Mouse (Mus musculus) small intestine, adult 2 months (tissue): ENCODE measurements around the gene Map6. TPM values are rescaled to one million over a fixed set of nuclear protein-coding genes. Genes with fewer than 3 reads are reported as not detected.
A peak's percentile ranks its signal among the peaks of the same experiment; 100 is the strongest.

Experiments used
- H3K27ac ChIP-seq: fragments of 200-500 bp; 2 replicates; pipeline ENCODE4 v1.5.1; 2012; ENCODE audit warnings: low read depth, low read length, control low read depth, inconsistent platforms; ENCODE audit not compliant: insufficient read depth
- H3K27me3 ChIP-seq: fragments of 200-500 bp; 2 replicates; pipeline ENCODE4 v1.6.1; 2012; ENCODE audit warnings: mild to moderate bottlenecking, moderate library complexity, low read length, inconsistent platforms; ENCODE audit not compliant: control insufficient read depth, insufficient read depth
- H3K36me3 ChIP-seq: fragments of 200-500 bp; 2 replicates; pipeline ENCODE4 v1.6.1; 2012; ENCODE audit warnings: mild to moderate bottlenecking, low read length, control low read depth, inconsistent platforms; ENCODE audit not compliant: control insufficient read depth, insufficient read depth
- H3K4me1 ChIP-seq: fragments of 200-500 bp; 2 replicates; pipeline ENCODE4 v1.6.1; 2012; ENCODE audit warnings: low read length, inconsistent platforms, mixed read lengths; ENCODE audit not compliant: control insufficient read depth, insufficient read depth, insufficient read length
- H3K4me3 ChIP-seq: fragments of 200-500 bp; 2 replicates; pipeline ENCODE4 v1.5.1; 2012; ENCODE audit warnings: low read depth, mild to moderate bottlenecking, control low read depth, inconsistent platforms, low read length, moderate library complexity
- CTCF ChIP-seq: fragments of 200-500 bp; IDR thresholded peaks from 2 replicates; pipeline ENCODE4 v1.5.1; 2012; ENCODE audit warnings: low read depth, mild to moderate bottlenecking, control low read depth, inconsistent platforms, low read length, moderate library complexity, mixed read lengths; ENCODE audit not compliant: insufficient replicate concordance, insufficient read length; ENCODE audit errors: extremely low read depth
- POLR2A ChIP-seq: fragments of 200-500 bp; IDR thresholded peaks from 2 replicates; pipeline ENCODE4 v1.6.1; 2012; ENCODE audit warnings: low read depth, mild to moderate bottlenecking, control low read depth, inconsistent platforms, low read length, moderate library complexity
- WGBS: fragments of 180-500 bp; shearing (Covaris S2); methylation state at CpG from one replicate; pipeline ENCODE4 v1.1.7; 2018; 5-methylcytosine and 5-hydroxymethylcytosine counted together
- polyA plus RNA-seq: library from polyadenylated mRNA; depleted of rRNA; stranded (reverse); fragments of >200 nt; gene quantifications from 2 replicates; pipeline ENCODE4 v1.2.3, GENCODE M21; 2012

Gene Map6
- polyA plus RNA-seq, 1 experiment: 1.2 TPM

- 76% methylated on average over 4 of the region's 4 CpGs for WGBS
Observed at GRCm38 (mm10) chr7:99343577-99343976, 76.3 kb downstream of the Map6 start.

GRCm38 (mm10) chr7:99347268-99347667 lies 80.0 kb downstream of the Map6 start:
- no peaks in the 10 kb centered on the region for H3K27me3 ChIP-seq
- H3K27ac ChIP-seq: no peak overlapping the region
- no peaks in the 10 kb centered on the region for H3K4me1 ChIP-seq
- TF ChIP-seq CTCF (no peak), POLR2A (no peak)
- peaks cover 2% of the 10 kb centered on the region; the same call in 1 of the 2 replicates for H3K36me3 ChIP-seq
- no peak overlapping the region for H3K4me3 ChIP-seq
- WGBS: 93% methylated on average over 10 of the region's 10 CpGs

More at GRCm38 (mm10) chr7:99343577-99343976, 76.3 kb downstream of the Map6 start:
- Histone ChIP-seq H3K27ac (no peak overlapping the region), H3K4me3 (no peak overlapping the region), H3K4me1 (no peaks in the 10 kb centered on the region), H3K27me3 (no peaks in the 10 kb centered on the region), H3K36me3 (peaks cover 2% of the 10 kb centered on the region; the same call in 1 of the 2 replicates)
- TF ChIP-seq POLR2A (no peak), CTCF (no peak)

GRCm38 (mm10) chr7:99348883-99349282 lies 81.6 kb downstream of the Map6 start:
- Histone ChIP-seq H3K27ac (no peak overlapping the region), H3K27me3 (no peaks in the 10 kb centered on the region), H3K4me3 (no peak overlapping the region), H3K36me3 (peaks cover 2% of the 10 kb centered on the region; the same call in 1 of the 2 replicates), H3K4me1 (peaks cover 3% of the 10 kb centered on the region; the same call in 1 of the 2 replicates)
- TF ChIP-seq CTCF (no peak), POLR2A (no peak)
- 92% methylated on average over 26 of the region's 26 CpGs for WGBS

- WGBS: 77% methylated on average over 9 of the region's 9 CpGs
- no peak overlapping the region for H3K27ac ChIP-seq
Observed at GRCm38 (mm10) chr7:99349782-99350720, 82.8 kb downstream of the Map6 start.

GRCm38 (mm10) chr7:99351104-99351801 lies 84.0 kb downstream of the Map6 start:
- TF ChIP-seq CTCF (no peak), POLR2A (no peak)
- Histone ChIP-seq H3K4me3 (peak overlapping the region; percentile 70), H3K27ac (peak overlapping the region; percentile 71; the same call in 1 of the 2 replicates), H3K36me3 (no peaks in the 10 kb centered on the region; the same call in 1 of the 2 replicates), H3K27me3 (no peaks in the 10 kb centered on the region), H3K4me1 (peaks cover 3% of the 10 kb centered on the region; the same call in 1 of the 2 replicates)
- 73% methylated on average over 12 of the region's 12 CpGs for WGBS

More at GRCm38 (mm10) chr7:99349782-99350720, 82.8 kb downstream of the Map6 start:
- Histone ChIP-seq H3K36me3 (peaks cover 2% of the 10 kb centered on the region; the same call in 1 of the 2 replicates), H3K4me1 (peaks cover 3% of the 10 kb centered on the region; the same call in 1 of the 2 replicates), H3K27me3 (no peaks in the 10 kb centered on the region), H3K4me3 (peak overlapping the region; percentile 39)
- no peak for TF ChIP-seq CTCF
- TF ChIP-seq POLR2A: no peak

GRCm38 (mm10) chr7:99351802-99352517 lies 84.7 kb downstream of the Map6 start:
- WGBS: 65% methylated on average over 18 of the region's 18 CpGs
- peak overlapping the region; percentile 71 for H3K27ac ChIP-seq
- H3K4me3 ChIP-seq: peak overlapping the region; percentile 70
- H3K4me1 ChIP-seq: peaks cover 6% of the 10 kb centered on the region
- H3K36me3 ChIP-seq: no peaks in the 10 kb centered on the region; the same call in 1 of the 2 replicates
- no peaks in the 10 kb centered on the region for H3K27me3 ChIP-seq
- TF ChIP-seq POLR2A (no peak), CTCF (no peak)
